Mouse (Mus musculus) embryonic fibroblast, embryonic 13.5 days (primary cell): Measurements from ENCODE around the gene 1810010H24Rik. TPM values are rescaled to one million over a fixed set of nuclear protein-coding genes. Genes with fewer than 3 reads are reported as not detected.
"Not testable (repeated sequence)": the region's sequence is repeated elsewhere in the genome, so short reads cannot be mapped to it uniquely, and the experiment has no call there.

Experiments used
- H3K27ac ChIP-seq: 2 replicates; pipeline ENCODE4 v1.5.1; 2012; ENCODE audit warnings: low read length, control low read depth, inconsistent platforms; ENCODE audit not compliant: insufficient read depth
- H3K4me1 ChIP-seq: 2 replicates; pipeline ENCODE4 v1.6.1; 2011; ENCODE audit warnings: low read length; ENCODE audit not compliant: control insufficient read depth, insufficient read depth
- H3K4me3 ChIP-seq: 2 replicates; pipeline ENCODE4 v1.5.1; 2011; ENCODE audit warnings: mild to moderate bottlenecking, control low read depth, low read length; ENCODE audit not compliant: insufficient read depth
- CTCF ChIP-seq: IDR thresholded peaks from 2 replicates; pipeline ENCODE4 v1.5.1; 2011; ENCODE audit warnings: mild to moderate bottlenecking, control low read depth, low read length, moderate library complexity, borderline replicate concordance; ENCODE audit not compliant: insufficient read depth
- POLR2A ChIP-seq: IDR thresholded peaks from 2 replicates; pipeline ENCODE4 v1.6.1; 2011; ENCODE audit warnings: low read depth, mild to moderate bottlenecking, control low read depth, low read length, moderate library complexity
- polyA plus RNA-seq: library from polyadenylated mRNA; stranded (reverse); fragments of >200 nt; gene quantifications from 2 replicates; pipeline ENCODE4 v1.2.4, GENCODE M21; 2011; ENCODE audit warnings: low read depth; ENCODE audit not compliant: missing spikeins, insufficient read length

The 1810010H24Rik gene
- polyA plus RNA-seq, 1 experiment: 1.4 TPM

DNA sequence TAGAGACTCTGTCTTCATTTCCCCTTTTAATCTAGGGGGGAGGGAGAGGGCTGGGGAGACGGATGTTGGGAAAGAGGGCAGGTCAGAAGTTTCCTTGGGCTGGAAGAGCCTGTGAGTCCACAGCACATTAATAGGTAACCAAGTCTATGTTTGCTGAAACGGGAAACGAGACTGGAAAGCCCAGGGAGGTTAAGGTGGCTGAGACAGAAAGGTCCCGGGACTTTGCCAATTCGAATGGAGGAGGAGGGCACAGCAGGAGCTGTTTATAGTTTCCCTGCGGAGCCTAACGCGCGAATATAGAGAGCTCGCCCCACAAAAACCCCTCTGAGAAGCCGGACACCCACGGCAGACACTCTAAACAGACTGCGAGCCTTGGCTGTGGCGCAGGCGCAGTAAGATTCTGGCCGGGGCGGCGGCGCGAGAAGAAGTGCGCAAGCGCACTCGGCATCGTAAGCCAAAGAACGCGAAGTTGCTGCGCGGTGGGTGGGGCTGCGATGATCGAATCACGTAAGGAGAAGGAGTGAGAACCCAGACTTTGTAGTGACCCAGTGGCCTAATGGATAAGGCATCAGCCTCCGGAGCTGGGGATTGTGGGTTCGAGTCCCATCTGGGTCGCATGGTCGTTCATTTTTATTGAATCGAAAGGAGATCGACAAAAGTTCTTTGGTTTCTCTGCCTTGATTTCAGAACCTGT, 13.0 kb upstream of the 1810010H24Rik start:
- peaks cover 3% of the 10 kb centered on the region; the same call in 1 of the 2 replicates for H3K4me1 ChIP-seq
- no peak for TF ChIP-seq CTCF
- peak; percentile 90 for TF ChIP-seq POLR2A

DNA sequence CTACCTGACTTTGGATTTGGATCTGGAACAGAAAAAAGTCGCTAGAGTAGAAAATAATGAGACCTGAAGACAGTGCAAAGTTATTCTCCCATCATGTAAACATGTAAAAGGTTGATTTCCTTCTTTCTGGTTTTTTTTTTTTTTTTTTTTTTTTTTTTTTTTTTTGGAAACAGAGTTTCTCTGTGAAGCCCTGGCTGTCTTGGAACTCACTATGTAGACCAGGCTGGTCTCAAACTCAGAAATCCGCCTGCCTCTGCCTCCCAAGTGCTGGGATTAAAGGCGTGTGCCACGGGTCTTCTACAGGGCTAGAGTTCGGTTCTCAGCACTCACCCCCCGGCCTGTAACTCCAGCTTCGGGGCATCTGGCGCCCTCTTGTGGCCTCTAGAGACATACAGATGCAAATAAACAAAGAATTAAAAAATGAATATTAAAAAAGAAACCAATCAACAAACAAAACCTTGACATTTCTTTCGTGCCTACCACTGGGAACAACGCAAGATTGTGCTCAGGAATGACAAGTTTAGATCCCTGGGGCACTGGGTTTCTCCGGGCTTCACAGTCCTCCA, 11.4 kb upstream of the 1810010H24Rik start:
- H3K4me1 ChIP-seq: peaks cover 3% of the 10 kb centered on the region; the same call in 1 of the 2 replicates
- no peak overlapping the region for H3K27ac ChIP-seq

More for the DNA sequence above, 13.0 kb upstream of the 1810010H24Rik start:
- H3K4me3 ChIP-seq: peak overlapping the region; percentile 69
- H3K27ac ChIP-seq: peak overlapping the region; percentile 92

DNA sequence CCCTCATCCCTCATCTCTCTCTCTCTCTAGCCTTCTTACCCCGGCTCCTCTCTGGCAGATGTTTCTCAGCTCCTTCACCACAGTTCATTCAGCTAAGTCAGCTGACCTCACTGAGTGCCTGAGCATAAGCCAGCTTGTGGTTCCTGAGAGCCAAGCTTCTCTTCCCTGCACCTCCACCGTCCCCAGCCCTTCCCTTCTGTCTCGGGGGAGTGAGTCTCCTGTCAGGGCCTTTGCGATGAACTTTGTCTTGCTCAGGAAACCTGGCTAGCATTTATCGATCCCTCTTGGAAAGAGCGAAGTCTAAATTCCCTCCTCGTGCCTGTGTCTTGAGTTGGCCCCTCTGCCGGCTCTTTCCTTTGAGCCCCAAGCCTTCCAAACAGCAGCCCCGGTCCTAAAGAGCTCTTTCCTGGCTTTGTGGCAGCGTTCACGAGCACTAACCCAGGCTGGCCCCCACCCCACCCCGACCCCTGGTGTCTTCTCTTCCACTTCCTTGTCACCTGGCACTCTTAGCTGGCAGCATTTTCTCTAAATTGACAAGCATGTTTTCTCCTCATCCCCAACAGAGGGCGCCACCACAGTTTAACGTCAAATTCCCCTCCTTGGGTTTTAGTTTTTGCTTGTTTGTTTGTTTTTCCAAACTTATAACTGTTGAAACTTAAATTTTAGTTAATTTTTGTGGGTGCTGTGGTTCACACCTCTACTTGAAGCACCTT, 10.7 kb upstream of the 1810010H24Rik start:
- TF ChIP-seq POLR2A (no peak), CTCF (no peak)
- no peak overlapping the region for H3K4me3 ChIP-seq
- no peak overlapping the region for H3K27ac ChIP-seq
- H3K4me1 ChIP-seq: peaks cover 3% of the 10 kb centered on the region; the same call in 1 of the 2 replicates

More for the DNA sequence above, 11.4 kb upstream of the 1810010H24Rik start:
- no peak overlapping the region for H3K4me3 ChIP-seq
- TF ChIP-seq POLR2A (no peak), CTCF (no peak)

DNA sequence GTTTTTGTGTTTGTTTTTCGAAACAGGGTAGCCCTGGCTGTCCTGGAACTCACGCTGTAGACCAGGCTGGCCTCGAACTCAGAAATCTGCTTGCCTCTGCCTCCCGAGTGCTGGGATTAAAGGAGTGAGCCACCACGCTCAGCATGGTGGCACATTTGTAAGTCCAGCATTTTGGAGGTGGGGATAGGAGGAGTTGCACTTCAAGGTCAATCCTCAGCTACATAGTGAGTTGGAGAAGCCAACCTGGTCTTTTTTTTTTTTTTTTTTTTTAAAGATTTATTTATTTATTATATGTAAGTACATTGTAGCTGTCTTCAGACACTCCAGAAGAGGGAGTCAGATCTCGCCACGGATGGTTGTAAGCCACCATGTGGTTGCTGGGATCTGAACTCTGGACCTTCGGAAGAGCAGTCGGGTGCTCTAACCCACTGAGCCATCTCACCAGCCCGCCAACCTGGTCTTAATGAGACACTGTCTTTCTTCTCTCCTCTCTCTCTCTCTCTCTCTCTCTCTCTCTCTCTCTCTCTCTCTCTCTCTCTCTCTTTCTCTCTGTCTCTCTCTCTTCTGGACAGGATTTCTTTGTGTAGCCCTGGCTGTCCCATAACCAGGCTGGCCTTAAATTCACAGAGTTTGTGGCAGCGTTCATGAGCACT, 9.8 kb upstream of the 1810010H24Rik start:
- not testable (repeated sequence) for H3K27ac ChIP-seq, H3K4me1 ChIP-seq, H3K4me3 ChIP-seq

DNA sequence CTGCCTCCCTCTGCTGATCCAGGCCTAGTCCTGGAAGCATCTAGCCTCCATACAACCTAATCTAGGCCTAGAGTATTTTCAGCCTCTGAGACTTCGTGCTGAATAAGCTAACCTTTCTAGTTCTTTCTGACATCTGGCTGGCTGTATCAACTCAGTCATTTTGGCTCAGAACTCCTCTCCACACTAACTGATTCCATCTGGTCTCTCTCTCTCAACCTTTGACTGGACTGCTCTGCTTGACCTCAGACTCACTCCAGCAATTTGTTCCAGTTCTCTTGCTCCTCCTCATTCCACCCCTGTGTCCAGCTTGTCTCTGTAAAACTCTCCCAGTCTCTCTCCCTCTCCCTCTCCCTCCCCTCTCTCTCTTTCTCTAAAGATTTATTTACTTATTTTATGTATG, 8.6 kb upstream of the 1810010H24Rik start:
- TF ChIP-seq CTCF (no peak), POLR2A (no peak)
- H3K4me3 ChIP-seq: no peak overlapping the region
- H3K27ac ChIP-seq: no peak overlapping the region
- H3K4me1 ChIP-seq: no peaks in the 10 kb centered on the region

DNA sequence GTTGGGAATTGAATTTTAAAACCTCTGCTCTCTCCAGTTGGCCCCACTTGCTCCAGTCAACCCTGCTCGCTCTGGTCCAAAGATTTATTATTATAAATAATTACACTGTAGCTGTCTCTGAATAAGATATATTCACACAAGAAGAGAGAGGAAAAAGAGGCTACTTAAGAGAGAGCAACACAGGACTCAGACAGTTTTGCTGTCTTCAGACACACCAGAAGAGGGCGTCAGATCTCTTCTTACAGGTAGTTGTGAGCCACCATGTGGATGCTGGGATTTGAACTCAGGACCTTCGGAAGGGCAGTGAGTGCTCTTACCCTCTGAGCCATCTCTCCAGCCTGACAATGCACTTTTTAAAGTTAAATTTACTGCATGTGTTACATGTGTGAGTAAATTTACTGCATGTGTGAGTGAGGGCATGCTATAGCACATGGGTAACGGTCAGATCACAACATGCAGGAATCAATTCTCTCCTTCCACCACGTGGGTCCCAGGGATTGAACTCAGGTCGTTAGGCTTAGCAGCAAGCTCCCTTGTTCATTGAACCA, 8.1 kb upstream of the 1810010H24Rik start:
- no peaks in the 10 kb centered on the region for H3K4me1 ChIP-seq
- no peak for TF ChIP-seq POLR2A
- no peak for TF ChIP-seq CTCF
- no peak overlapping the region for H3K27ac ChIP-seq
- no peak overlapping the region for H3K4me3 ChIP-seq

DNA sequence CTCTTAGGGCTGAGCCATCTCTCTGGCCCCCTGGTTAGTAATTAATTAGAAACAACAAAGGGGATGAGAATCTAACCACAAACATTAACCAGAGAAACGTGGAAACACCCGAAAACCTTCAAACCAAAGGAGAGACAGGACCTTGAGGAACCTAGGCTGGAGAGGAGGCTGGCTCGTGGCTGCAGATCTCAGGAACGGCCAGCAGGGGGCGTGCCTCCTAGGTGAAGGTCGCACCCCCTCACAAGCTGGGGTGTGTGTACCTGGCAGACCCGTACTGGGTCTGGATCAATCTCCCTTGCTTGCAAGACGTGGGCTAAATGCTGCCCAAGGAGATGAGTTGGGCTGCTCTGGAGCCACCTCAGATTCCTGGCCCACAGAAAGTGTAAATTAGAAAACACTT, 6.9 kb upstream of the 1810010H24Rik start:
- H3K4me1 ChIP-seq: no peaks in the 10 kb centered on the region
- H3K4me3 ChIP-seq: no peak overlapping the region
- TF ChIP-seq CTCF (peak; percentile 59; the same call in 1 of the 2 replicates), POLR2A (no peak)
- H3K27ac ChIP-seq: no peak overlapping the region

DNA sequence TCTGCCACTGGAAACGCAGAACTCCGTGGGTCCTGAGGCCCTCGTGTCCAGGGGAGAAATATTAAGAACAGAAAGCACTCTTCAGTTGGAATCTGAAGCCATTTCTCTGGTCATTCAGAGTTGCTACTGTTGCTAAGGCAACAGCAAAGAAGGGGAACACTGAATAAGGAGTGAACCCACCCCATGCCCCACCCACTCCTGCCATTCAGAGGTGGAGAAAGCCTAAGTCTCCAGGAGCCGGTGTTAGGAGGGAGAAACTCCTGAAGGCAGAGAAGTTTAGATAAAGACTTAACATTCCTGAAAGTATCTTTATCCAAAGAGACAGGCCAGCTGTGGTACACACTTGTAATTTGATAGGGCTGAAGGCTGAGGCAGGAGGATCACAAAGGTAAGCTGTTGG, 6.2 kb upstream of the 1810010H24Rik start:
- TF ChIP-seq POLR2A (no peak), CTCF (no peak)
- Histone ChIP-seq H3K4me1 (no peaks in the 10 kb centered on the region), H3K27ac (no peak overlapping the region), H3K4me3 (no peak overlapping the region)

DNA sequence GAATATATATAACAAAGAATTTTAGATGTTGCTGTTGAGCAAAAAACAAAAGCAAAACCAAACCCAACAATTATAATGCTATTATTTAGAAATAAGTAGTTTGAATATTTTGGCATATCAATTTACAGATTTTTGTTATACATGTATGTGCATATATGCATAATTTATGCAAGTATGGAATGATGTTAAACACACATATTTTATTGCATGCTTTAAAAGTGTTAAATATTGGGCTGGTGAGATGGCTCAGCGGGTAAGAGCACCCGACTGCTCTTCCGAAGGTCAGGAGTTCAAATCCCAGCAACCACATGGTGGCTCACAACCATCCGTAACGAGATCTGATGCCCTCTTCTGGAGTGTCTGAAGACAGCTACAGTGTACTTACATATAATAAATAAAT, 5.8 kb upstream of the 1810010H24Rik start:
- not testable (repeated sequence) for H3K4me3 ChIP-seq, H3K27ac ChIP-seq, H3K4me1 ChIP-seq
